ENCODE assay signal across 1 mouse cellular context in genomic region chr19:46338942-46339286, GRCm38 (mm10).
TF ChIP-seq lines count a peak whose summit lies in the region.

No protein-coding gene starts in this region.

TF ChIP-seq in MEL, 35 proteins besides CTCF, POLR2A, EP300 and RAD21 (continued from another document):
- TF ChIP-seq ZNF384 (IDR thresholded peaks at IDR 0.05; ENCODE audit: low read depth, low read length), result no peak
- 0 out of 2 replicates have a peak, but pooled peaks have one; percentile 3 for TF ChIP-seq MYB (IDR thresholded peaks at IDR 0.05; ENCODE audit: low read depth, low read length)
- TF ChIP-seq MAFK (IDR thresholded peaks at IDR 0.05; ENCODE audit: borderline replicate concordance, low read depth, low read length), result no peak
- TF ChIP-seq JUND (IDR thresholded peaks at IDR 0.05; ENCODE audit: low read depth, low read length), result 0 out of 2 replicates have a peak, but pooled peaks have one; percentile 36
